Mouse (Mus musculus) E14TG2a.4 (cell line): ENCODE measurements around the gene Cth.

ENCODE experiments used
- H3K27me3 ChIP-seq: 2 replicates; pipeline ENCODE4 v1.6.1; 2014; ENCODE audit warnings: low read length, control low read depth; ENCODE audit not compliant: insufficient read depth
- H3K36me3 ChIP-seq: 2 replicates; pipeline ENCODE4 v1.6.1; 2014; ENCODE audit warnings: low read length, control low read depth; ENCODE audit not compliant: insufficient read depth
- H3K4me1 ChIP-seq: replicated peaks from 2 replicates; pipeline ENCODE4 v1.6.1; 2014; ENCODE audit warnings: low read depth, low read length, control low read depth
- H3K4me3 ChIP-seq: replicated peaks from 2 replicates; pipeline ENCODE4 v1.5.1; 2014; ENCODE audit warnings: mild to moderate bottlenecking, low read length
- H3K9me3 ChIP-seq: 2 replicates; pipeline ENCODE4 v1.6.1; 2014; ENCODE audit warnings: low read length, control low read depth
- CTCF ChIP-seq: conservative IDR thresholded peaks from 2 replicates; pipeline ENCODE4 v1.5.1; 2014; ENCODE audit warnings: low read length
- NANOG ChIP-seq: IDR thresholded peaks from 2 replicates; pipeline ENCODE4 v1.6.1; 2014; ENCODE audit warnings: borderline replicate concordance, low read length, mixed read lengths
- POU5F1 ChIP-seq: IDR thresholded peaks from 2 replicates; pipeline ENCODE4 v1.6.1; 2014; ENCODE audit warnings: low read length, borderline replicate concordance

Cth gene

DNA sequence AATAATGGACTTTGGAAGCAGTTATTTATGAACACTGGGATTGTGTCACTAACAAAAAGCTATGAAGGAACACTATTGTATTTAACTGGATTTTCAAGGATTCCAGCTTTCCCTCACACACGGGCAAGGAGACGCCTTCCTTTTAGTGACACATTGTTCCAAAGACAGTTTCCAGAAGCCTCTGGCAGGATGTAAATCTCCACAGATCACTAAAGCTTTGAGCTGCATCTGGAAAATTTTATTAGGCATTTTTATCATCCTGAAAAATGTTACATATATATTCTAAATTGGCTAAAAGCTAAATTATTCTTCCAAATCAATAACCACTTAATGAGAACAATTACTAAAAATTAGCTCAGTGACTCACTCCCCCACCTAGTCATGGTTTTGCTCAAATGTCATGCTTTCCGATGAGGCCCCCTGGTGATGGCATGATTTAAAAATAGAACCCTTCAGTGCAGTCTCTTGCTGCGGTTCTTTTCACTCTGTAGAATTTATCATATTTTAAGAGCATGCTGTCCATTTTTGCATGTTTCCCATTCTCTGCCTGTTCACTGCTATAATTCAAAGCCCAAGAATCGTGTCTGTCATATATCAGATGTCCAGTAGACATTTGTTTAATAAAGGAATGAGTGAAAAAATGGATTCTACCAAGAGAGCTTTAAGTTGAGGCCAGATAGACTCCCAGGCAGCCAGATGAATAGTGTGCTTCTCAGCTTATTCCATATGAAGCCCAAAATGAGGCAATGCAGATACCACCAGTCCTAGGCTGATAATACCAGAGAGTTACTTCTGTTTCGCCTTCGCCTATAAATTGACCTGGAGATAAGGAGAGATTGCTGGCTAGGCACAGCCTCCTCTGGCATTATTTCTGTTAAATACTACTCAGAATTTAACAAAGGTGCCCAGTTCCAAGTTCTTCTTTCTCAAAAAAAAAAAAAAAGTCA lies 77.3 kb downstream of the Cth start:
- Histone ChIP-seq H3K36me3 (no peaks in the 10 kb centered on the region), H3K4me1 (no peaks in the 10 kb centered on the region), H3K9me3 (peaks cover 4% of the 10 kb centered on the region; the same call in 1 of the 2 replicates), H3K27me3 (no peaks in the 10 kb centered on the region), H3K4me3 (no peak overlapping the region)
- TF ChIP-seq CTCF, result no peak
- no peak for TF ChIP-seq POU5F1
- TF ChIP-seq NANOG, result no peak
